Mouse (Mus musculus): Measurements from ENCODE around the gene Rxrb.

Gene Rxrb

DNA sequence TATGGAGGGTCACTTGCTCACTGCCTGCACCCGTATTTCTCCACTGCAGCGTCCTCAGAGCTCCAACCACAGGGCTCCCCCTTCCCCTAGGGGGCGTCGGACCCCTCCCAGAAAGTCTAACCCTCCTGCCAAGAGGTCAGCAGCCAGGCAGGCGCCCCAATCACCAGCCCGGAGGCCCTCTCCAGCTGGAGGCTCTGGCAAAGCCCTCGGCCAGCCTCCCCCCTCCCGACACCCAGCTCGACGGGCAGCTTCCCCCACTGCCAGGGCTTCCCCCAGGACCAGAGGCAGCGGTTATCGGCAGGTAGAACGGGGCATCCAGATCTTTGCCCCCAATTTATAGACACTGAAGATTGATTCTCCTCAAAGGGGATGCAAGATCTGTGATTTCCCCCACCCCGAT, 14.3 kb downstream of the Rxrb start:
- DNase-seq (ENCODE audit: low read depth, low spot score), result no peak

DNA sequence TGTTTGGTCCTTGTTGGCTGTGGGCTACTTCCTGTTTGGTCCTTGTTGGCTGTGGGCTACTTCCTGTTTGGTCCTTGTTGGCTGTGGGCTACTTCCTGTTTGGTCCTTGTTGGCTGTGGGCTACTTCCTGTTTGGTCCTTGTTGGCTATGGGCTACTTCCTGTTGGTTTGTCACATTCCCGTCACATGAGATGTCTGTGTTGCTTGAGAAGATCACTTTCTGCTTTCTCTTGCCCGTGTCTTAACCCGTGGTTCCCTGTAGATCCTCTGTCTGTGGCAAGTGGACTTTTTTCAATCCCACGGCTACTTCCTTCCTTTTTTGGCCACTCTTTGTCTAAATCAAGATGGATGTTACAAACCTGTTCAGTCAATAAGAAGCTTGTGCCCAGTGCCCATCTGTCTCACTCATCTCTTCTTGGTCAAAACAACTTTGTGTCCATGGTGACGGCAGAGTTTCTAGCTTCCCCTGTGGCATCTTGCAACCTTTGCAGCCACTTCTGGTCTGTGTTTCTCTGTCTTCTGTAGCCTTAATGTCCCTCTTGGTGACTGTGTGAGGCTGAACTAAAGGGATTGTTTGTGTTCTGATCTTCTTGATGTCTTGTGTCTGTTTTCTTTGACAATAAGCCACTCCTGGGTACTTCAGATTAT, 15.9 kb downstream of the Rxrb start:
- DNase-seq (ENCODE audit: low read depth, low spot score), result no peak

DNA sequence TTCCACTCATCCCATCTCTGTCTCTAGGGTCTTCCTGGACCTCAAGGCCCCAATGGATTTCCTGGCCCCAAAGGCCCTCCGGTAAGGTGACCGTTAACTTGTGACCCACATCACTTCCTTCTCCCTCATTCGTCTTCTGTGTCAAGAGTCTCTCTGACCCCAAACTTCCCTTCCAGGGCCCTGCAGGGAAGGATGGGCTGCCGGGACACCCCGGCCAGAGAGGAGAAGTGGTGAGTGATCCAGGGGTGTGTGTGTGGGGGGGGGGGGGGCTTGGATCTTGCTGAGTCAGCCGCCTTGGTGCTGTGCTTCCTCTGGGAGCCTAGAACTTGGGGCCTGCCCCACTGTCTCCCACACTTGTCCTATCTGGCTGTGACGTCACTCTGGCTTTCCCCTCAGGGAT, 25.6 kb downstream of the Rxrb start:
- no peak for DNase-seq (ENCODE audit: low read depth, low spot score)

DNA sequence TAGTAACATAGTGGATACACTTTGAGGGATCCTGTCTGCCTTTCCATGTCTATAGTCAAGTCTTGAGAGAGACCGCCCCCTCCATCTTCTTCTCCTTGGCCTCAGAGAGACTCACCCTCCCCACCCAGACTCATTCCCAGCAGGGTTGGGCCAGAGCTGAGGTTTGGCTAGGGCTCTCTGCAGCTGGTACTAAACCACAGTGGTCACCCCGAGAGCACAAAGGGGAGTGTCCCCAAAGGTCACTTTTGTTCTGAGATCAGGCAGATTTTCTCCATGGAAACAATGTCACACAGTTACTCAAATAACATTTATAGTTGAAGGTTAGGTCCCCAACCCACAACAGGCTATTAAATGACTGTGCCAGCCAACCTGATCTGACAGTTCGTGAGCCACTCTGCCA, 37.3 kb downstream of the Rxrb start:
- no peak for DNase-seq (ENCODE audit: low read depth, low spot score)

GRCm38 (mm10) chr17:34072091-34072490, 40.5 kb downstream of the Rxrb start:
- DNase-seq (ENCODE audit: low read depth, low spot score), result no peak

DNA sequence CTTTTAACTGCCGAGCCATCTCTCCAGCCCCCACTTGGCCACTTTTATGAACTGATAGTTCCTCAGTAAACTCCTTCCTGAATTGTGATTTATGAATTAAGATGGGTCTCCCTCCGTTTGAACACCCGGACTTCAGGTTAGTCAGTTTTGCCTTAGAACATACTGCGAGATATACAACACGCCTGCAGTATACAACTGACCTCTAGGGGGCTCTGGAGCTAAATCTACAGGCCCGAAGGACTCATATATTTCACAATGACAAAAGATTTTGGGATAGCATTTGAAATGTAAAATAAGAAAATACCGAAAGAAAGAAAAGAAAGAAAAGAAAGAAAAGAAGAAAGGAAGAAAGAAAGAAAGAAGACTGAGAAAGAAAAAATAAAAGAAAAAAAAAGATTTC, 43.7 kb downstream of the Rxrb start:
- peak; percentile 50 for DNase-seq (ENCODE audit: low read depth, low spot score)

- peak; percentile 58 for DNase-seq (ENCODE audit: low read depth, low spot score)
Measured at GRCm38 (mm10) chr17:34077549-34077948, 45.9 kb downstream of the Rxrb start.

GRCm38 (mm10) chr17:34078148-34078547, 46.5 kb downstream of the Rxrb start:
- DNase-seq (ENCODE audit: low read depth, low spot score), result no peak

- no peak for DNase-seq (ENCODE audit: low read depth, low spot score)
Measured at GRCm38 (mm10) chr17:34079002-34079401, 47.4 kb downstream of the Rxrb start.

- DNase-seq (ENCODE audit: low read depth, low spot score), result no peak
Measured at GRCm38 (mm10) chr17:34079621-34080020, 48.0 kb downstream of the Rxrb start.

GRCm38 (mm10) chr17:34083104-34083503, 51.5 kb downstream of the Rxrb start:
- no peak for DNase-seq (ENCODE audit: low read depth, low spot score)

GRCm38 (mm10) chr17:34087386-34087785, 55.8 kb downstream of the Rxrb start:
- no peak for DNase-seq (ENCODE audit: low read depth, low spot score)

Data from c-Kit-negative CD71-positive TER-119-positive erythroid progenitor cells, embryonic 14.5 days (primary cell).